Mouse (Mus musculus): ENCODE data around the gene Tspan17. TPM values are rescaled to one million over a fixed set of nuclear protein-coding genes. Genes with fewer than 3 reads are reported as not detected.

Tspan17 gene
- polyA plus RNA-seq, 2 experiments: 0.28 to 0.58 TPM

DNA sequence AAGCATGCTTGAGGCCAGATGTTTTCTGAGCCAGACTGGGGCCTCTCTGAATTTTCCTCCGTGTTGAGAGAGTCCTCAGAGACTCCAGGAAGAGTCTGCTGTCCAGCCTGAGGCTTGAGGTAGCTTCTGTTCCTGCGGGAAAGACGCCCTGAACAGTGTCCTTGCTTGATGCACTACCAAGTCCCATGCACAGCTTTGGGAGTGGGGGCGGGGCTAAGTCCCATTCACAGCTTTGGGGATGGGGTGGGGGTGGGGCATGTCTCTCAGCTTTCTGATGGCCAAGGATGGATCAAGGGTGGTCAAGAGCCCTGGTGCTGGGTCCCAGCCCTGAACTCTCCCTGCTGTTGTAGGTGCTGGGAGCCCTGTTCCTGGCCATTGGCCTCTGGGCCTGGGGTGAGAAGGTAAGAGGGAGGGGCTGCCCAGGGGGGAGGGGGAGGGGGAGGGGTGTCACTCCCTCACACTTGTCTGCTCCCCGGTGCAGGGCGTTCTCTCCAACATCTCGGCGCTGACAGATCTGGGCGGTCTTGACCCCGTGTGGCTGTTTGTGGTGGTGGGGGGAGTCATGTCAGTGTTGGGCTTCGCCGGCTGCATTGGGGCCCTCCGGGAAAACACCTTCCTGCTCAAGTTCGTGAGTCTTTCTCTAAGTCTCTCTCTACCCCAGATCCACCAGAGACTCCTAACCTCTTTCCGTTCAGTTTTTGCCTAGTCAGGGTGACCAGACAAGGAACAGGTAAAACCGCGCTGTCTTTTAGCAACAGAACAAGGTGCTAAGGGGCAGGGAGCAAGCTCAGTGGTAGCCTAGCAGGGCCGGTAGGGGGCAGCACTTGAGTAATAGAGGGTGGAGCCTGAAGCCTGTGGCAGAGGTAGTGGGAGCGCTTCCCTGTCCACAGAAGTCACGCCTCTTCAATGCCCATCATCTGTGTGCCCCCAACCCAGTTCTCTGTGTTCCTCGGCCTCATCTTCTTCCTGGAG is 3.4 kb downstream of the Tspan17 start:
- no peaks in the 10 kb centered on the region for H3K4me1 ChIP-seq (replicated peaks; ENCODE audit: control insufficient read depth in 2 of 2, insufficient read depth in 2 of 2, low read length in 1 of 2)
- no peak overlapping the region for H3K4me3 ChIP-seq (ENCODE audit: insufficient read depth in 1 of 2, low read depth in 2 of 2, low read length in 2 of 2)
- H3K27me3 ChIP-seq (ENCODE audit: control insufficient read depth, insufficient read depth, low read length): peaks cover 18% of the 10 kb centered on the region
- ATAC-seq (ENCODE audit: insufficient read depth) (no peak), DNase-seq (ENCODE audit: low read depth in 3 of 3, low spot score in 3 of 3) (no peak)
- H3K9me3 ChIP-seq (ENCODE audit: control insufficient read depth, low read length): no peaks in the 10 kb centered on the region
- no peak overlapping the region for H3K9ac ChIP-seq (replicated peaks)
- no peaks in the 10 kb centered on the region for H3K36me3 ChIP-seq (replicated peaks; ENCODE audit: control insufficient read depth, insufficient read depth, low read depth)
- H3K4me2 ChIP-seq (ENCODE audit: low read depth): no peak overlapping the region
- 9% methylated on average over 21 of the region's 21 CpGs for WGBS (ENCODE audit: insufficient replicate concordance)
- no peak overlapping the region for H3K27ac ChIP-seq
- TF ChIP-seq EP300 (IDR thresholded peaks at IDR 0.05; ENCODE audit: low read depth) (no peak), CTCF (IDR thresholded peaks at IDR 0.05; ENCODE audit: low read depth) (peak; percentile 54)

DNA sequence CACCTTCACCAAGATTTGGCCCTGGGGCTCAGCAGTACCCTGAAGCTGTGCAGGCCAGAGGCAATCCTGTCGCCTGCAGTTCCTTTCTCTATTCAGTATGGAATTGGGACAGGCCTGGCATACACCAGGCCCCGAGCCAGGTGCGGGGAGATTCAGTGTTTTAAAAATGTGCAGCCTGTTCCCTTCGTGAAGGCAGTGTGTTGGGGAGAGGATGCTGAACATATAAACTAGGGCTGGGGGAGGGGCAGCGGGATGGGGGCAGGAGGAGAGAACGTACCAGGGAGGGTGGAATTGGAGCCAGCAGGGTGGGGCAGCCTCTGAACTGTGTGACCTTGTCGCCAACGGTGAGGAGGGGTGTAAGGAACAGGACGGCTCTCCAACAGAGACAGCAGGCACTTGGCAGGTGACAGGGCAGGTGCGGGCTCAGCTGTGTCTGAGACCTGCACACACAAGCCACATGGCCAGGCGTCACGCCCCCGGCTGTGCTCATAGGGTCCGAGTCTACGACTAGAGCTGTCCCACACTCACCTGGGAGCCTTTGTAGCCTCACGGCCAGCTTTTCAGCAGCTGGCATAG is 4.9 kb downstream of the Tspan17 start:
- Histone ChIP-seq H3K4me1 (replicated peaks; ENCODE audit: control insufficient read depth in 2 of 2, insufficient read depth in 2 of 2, low read length in 1 of 2) (no peaks in the 10 kb centered on the region), H3K4me2 (ENCODE audit: low read depth) (no peak overlapping the region), H3K27me3 (ENCODE audit: control insufficient read depth, insufficient read depth, low read length) (peaks cover 18% of the 10 kb centered on the region), H3K4me3 (ENCODE audit: insufficient read depth in 1 of 2, low read depth in 2 of 2, low read length in 2 of 2) (no peak overlapping the region), H3K36me3 (replicated peaks; ENCODE audit: control insufficient read depth, insufficient read depth, low read depth) (no peaks in the 10 kb centered on the region), H3K9me3 (ENCODE audit: control insufficient read depth, low read length) (no peaks in the 10 kb centered on the region), H3K27ac (no peak overlapping the region), H3K9ac (replicated peaks) (no peak overlapping the region)
- ATAC-seq (ENCODE audit: insufficient read depth): no peak
- 63% methylated on average over 16 of the region's 16 CpGs for WGBS (ENCODE audit: insufficient replicate concordance)
- TF ChIP-seq EP300 (IDR thresholded peaks at IDR 0.05; ENCODE audit: low read depth): no peak
- TF ChIP-seq CTCF (IDR thresholded peaks at IDR 0.05; ENCODE audit: low read depth): no peak
- DNase-seq (ENCODE audit: low read depth in 3 of 3, low spot score in 3 of 3): no peak

DNA sequence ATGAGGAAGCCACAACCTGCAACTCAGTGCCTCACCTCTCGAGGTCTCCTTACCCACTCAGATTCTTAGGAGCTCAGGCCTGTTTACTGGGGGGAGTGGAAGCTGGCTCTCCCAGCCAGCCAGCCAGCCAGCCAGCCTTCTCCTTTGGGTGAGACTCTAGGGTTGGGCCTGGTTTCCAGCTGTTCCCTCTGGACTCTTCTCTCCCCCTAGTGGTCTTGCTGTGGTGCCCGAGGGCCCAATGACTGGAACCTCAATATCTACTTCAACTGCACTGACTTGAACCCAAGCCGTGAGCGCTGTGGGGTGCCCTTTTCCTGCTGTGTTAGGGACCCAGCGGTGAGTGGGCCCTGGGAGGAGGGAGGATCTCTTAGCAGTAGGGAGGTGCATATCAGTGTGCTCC is 5.7 kb downstream of the Tspan17 start:
- no peak overlapping the region for H3K4me3 ChIP-seq (ENCODE audit: insufficient read depth in 1 of 2, low read depth in 2 of 2, low read length in 2 of 2)
- 35% methylated on average over 5 of the region's 5 CpGs for WGBS (ENCODE audit: insufficient replicate concordance)
- TF ChIP-seq CTCF (IDR thresholded peaks at IDR 0.05; ENCODE audit: low read depth) (no peak), EP300 (IDR thresholded peaks at IDR 0.05; ENCODE audit: low read depth) (no peak)
- no peaks in the 10 kb centered on the region for H3K9me3 ChIP-seq (ENCODE audit: control insufficient read depth, low read length)
- no peaks in the 10 kb centered on the region for H3K36me3 ChIP-seq (replicated peaks; ENCODE audit: control insufficient read depth, insufficient read depth, low read depth)
- no peak overlapping the region for H3K27ac ChIP-seq
- H3K4me2 ChIP-seq (ENCODE audit: low read depth): no peak overlapping the region
- H3K4me1 ChIP-seq (replicated peaks; ENCODE audit: control insufficient read depth in 2 of 2, insufficient read depth in 2 of 2, low read length in 1 of 2): no peaks in the 10 kb centered on the region
- no peak overlapping the region for H3K9ac ChIP-seq (replicated peaks)
- DNase-seq (ENCODE audit: low read depth in 3 of 3, low spot score in 3 of 3) (no peak), ATAC-seq (ENCODE audit: insufficient read depth) (no peak)
- H3K27me3 ChIP-seq (ENCODE audit: control insufficient read depth, insufficient read depth, low read length): peaks cover 15% of the 10 kb centered on the region

DNA sequence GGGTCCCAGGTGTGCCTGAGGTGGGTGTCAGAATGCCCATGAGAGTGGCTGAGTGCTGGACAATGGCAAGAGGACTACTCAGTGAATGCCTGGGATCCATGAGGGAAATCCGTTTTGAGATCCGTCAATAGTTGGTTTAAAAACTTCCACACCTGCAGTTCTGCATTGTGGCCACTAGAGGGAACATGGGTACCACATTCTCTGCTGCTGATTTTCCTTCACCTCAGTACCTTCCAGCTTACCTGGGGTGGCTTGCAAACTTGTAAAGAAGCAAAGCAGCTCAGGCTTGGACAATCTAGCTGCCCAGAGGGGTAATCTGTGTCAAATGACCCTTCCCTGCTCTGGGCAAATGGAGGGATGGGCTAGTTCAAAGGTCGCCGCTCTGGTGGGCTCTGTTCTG is 8.2 kb downstream of the Tspan17 start:
- WGBS (ENCODE audit: insufficient replicate concordance): 37% methylated on average over 4 of the region's 4 CpGs
- TF ChIP-seq CTCF (IDR thresholded peaks at IDR 0.05; ENCODE audit: low read depth): peak; percentile 91
- TF ChIP-seq EP300 (IDR thresholded peaks at IDR 0.05; ENCODE audit: low read depth): no peak
- Histone ChIP-seq H3K27me3 (ENCODE audit: control insufficient read depth, insufficient read depth, low read length) (no peaks in the 10 kb centered on the region), H3K4me3 (ENCODE audit: insufficient read depth in 1 of 2, low read depth in 2 of 2, low read length in 2 of 2) (no peak overlapping the region), H3K36me3 (replicated peaks; ENCODE audit: control insufficient read depth, insufficient read depth, low read depth) (no peaks in the 10 kb centered on the region), H3K27ac (no peak overlapping the region), H3K4me1 (replicated peaks; ENCODE audit: control insufficient read depth in 2 of 2, insufficient read depth in 2 of 2, low read length in 1 of 2) (no peaks in the 10 kb centered on the region), H3K4me2 (ENCODE audit: low read depth) (no peak overlapping the region), H3K9me3 (ENCODE audit: control insufficient read depth, low read length) (no peaks in the 10 kb centered on the region), H3K9ac (replicated peaks) (no peak overlapping the region)
- DNase-seq (ENCODE audit: low read depth in 3 of 3, low spot score in 3 of 3) (no peak), ATAC-seq (ENCODE audit: insufficient read depth) (no peak)
